Mouse (Mus musculus): ENCODE measurements around the gene Psme1. TPM values are rescaled to one million over a fixed set of nuclear protein-coding genes. Genes with fewer than 3 reads are reported as not detected.

Gene Psme1
- total and polyA plus RNA-seq, 3 experiments: 101 to 264 (median 231) TPM

DNA sequence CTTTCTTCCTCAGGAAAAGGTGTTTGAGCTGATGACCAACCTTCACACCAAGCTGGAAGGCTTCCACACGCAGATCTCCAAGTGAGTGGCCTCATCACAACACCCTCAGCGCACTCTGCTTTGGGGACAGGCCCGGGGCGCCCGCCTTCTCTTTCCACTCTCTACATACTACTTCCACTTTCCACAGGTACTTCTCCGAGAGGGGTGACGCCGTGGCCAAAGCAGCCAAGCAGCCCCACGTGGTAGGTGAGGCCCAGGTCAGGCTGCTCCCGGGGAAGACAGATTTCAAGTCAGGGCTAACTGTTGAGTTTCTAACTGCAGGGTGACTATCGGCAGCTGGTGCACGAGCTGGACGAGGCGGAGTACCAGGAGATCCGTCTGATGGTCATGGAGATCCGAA is 2.8 kb downstream of the Psme1 start:
- Histone ChIP-seq H3K79me2 (replicated peaks; ENCODE audit: control insufficient read depth, insufficient read depth, low read length) (0 out of 2 replicates have a peak, but pooled peaks cover 4% of the 10 kb centered on the region), H3K9ac (ENCODE audit: low read depth, low read length) (no peak overlapping the region), H3K36me3 (ENCODE audit: control insufficient read depth, insufficient read depth, low read length) (no peaks in the 10 kb centered on the region; the same call in 1 of the 2 replicates), H3K27me3 (ENCODE audit: control insufficient read depth, insufficient read depth, low read length) (no peaks in the 10 kb centered on the region), H3K4me3 (no peak overlapping the region), H3K4me1 (ENCODE audit: control insufficient read depth, insufficient read depth, low read length) (peaks cover 6% of the 10 kb centered on the region), H3K27ac (no peak overlapping the region)
- WGBS: 93% methylated on average over 16 of the region's 16 CpGs
- intact Hi-C loops (cut with DNase I): no loop called here
- DNase-seq: no peak
- TF ChIP-seq CTCF (IDR thresholded peaks at IDR 0.05): no peak
- TF ChIP-seq EP300 (IDR thresholded peaks at IDR 0.05; ENCODE audit: insufficient read depth, low read depth, low read length): no peak
- no peak for TF ChIP-seq POLR2A (IDR thresholded peaks at IDR 0.05; ENCODE audit: insufficient read depth, low read depth, low read length)

DNA sequence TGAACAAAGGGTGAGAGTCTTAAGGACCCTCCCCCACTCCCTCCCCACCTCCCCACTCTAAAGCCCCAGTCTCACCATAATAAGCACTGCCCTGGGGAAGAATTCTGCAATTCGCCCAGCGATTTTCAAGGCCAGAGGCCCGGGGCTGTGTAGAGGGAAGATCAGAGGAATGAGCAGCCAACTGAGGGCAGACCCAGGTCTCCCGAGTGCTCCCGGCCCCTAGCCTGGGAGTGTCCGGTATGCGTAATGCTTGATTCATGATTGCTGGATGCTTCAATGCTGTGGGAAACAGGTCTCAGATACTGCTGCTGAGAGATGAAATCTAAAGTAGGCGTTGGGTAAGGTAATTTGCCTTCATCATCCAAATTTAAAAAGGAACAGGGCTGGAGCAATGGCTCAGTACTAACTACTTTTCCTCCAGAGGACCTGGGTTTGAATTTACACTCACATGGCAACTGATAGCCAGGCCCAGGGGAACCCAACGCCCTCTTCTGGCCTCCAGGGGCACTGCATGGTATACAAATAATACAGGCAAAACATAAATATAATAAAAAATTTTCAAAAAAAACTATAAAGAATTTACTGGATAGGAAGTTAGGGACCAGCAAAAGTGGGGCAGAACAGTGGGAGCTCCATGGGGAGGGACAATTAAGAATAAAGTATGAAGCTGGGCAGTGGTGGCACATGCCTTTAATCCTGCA is 4.2 kb downstream of the Psme1 start:
- Histone ChIP-seq H3K27me3 (ENCODE audit: control insufficient read depth, insufficient read depth, low read length) (no peaks in the 10 kb centered on the region), H3K4me1 (ENCODE audit: control insufficient read depth, insufficient read depth, low read length) (peaks cover 6% of the 10 kb centered on the region), H3K79me2 (replicated peaks; ENCODE audit: control insufficient read depth, insufficient read depth, low read length) (0 out of 2 replicates have a peak, but pooled peaks cover 4% of the 10 kb centered on the region), H3K27ac (no peak overlapping the region), H3K36me3 (ENCODE audit: control insufficient read depth, insufficient read depth, low read length) (no peaks in the 10 kb centered on the region; the same call in 1 of the 2 replicates), H3K9ac (ENCODE audit: low read depth, low read length) (no peak overlapping the region), H3K4me3 (no peak overlapping the region)
- TF ChIP-seq POLR2A (IDR thresholded peaks at IDR 0.05; ENCODE audit: insufficient read depth, low read depth, low read length) (no peak), CTCF (IDR thresholded peaks at IDR 0.05) (peak; percentile 72), EP300 (IDR thresholded peaks at IDR 0.05; ENCODE audit: insufficient read depth, low read depth, low read length) (no peak)
- intact Hi-C loops (cut with DNase I): no loop called here
- WGBS: 74% methylated on average over 9 of the region's 9 CpGs
- no peak for DNase-seq

GRCm38 (mm10) chr14:55584303-55584701 is 6.4 kb downstream of the Psme1 start:
- no peak for TF ChIP-seq POLR2A (IDR thresholded peaks at IDR 0.05; ENCODE audit: insufficient read depth, low read depth, low read length)
- TF ChIP-seq EP300 (IDR thresholded peaks at IDR 0.05; ENCODE audit: insufficient read depth, low read depth, low read length): no peak
- no peak for TF ChIP-seq CTCF (IDR thresholded peaks at IDR 0.05)

GRCm38 (mm10) chr14:55584702-55585565 is 7.0 kb downstream of the Psme1 start, which contains the start of gene Emc9:
Gene Emc9 (minus strand): TSS chr14:55585302.
- Histone ChIP-seq H3K4me1 (ENCODE audit: control insufficient read depth, insufficient read depth, low read length) (peaks cover 3% of the 10 kb centered on the region), H3K27me3 (ENCODE audit: control insufficient read depth, insufficient read depth, low read length) (no peaks in the 10 kb centered on the region), H3K27ac (peak within 1 kb of the TSS; percentile 78), H3K36me3 (ENCODE audit: control insufficient read depth, insufficient read depth, low read length) (peaks cover 1% of the 10 kb centered on the region; the same call in 1 of the 2 replicates), H3K79me2 (replicated peaks; ENCODE audit: control insufficient read depth, insufficient read depth, low read length) (no peaks in the 10 kb centered on the region), H3K4me3 (peak within 1 kb of the TSS; percentile 76), H3K9ac (ENCODE audit: low read depth, low read length) (peak within 1 kb of the TSS; percentile 91)
- peak; percentile 77 for TF ChIP-seq POLR2A (IDR thresholded peaks at IDR 0.05; ENCODE audit: insufficient read depth, low read depth, low read length)
- TF ChIP-seq CTCF (IDR thresholded peaks at IDR 0.05): peak; percentile 7; the same call in 1 of the 2 replicates
- no peak for TF ChIP-seq EP300 (IDR thresholded peaks at IDR 0.05; ENCODE audit: insufficient read depth, low read depth, low read length)
- 6% methylated on average over 43 of the region's 43 CpGs for WGBS
- intact Hi-C loops (cut with DNase I): no loop called here
- DNase-seq: peak; percentile 85 to 89

More at GRCm38 (mm10) chr14:55584303-55584701, 6.4 kb downstream of the Psme1 start:
- Histone ChIP-seq H3K36me3 (ENCODE audit: control insufficient read depth, insufficient read depth, low read length) (no peaks in the 10 kb centered on the region; the same call in 1 of the 2 replicates), H3K4me3 (peak overlapping the region; percentile 76), H3K27me3 (ENCODE audit: control insufficient read depth, insufficient read depth, low read length) (no peaks in the 10 kb centered on the region), H3K79me2 (replicated peaks; ENCODE audit: control insufficient read depth, insufficient read depth, low read length) (no peaks in the 10 kb centered on the region), H3K27ac (peak overlapping the region; percentile 78), H3K9ac (ENCODE audit: low read depth, low read length) (peak overlapping the region; percentile 91), H3K4me1 (ENCODE audit: control insufficient read depth, insufficient read depth, low read length) (peaks cover 3% of the 10 kb centered on the region)
- WGBS: 56% methylated on average over 5 of the region's 5 CpGs
- DNase-seq: no peak
- intact Hi-C loops (cut with DNase I): no loop called here

GRCm38 (mm10) chr14:55585566-55585960 is 7.6 kb downstream of the Psme1 start:
- intact Hi-C loops (cut with DNase I): no loop called here
- no peak for TF ChIP-seq EP300 (IDR thresholded peaks at IDR 0.05; ENCODE audit: insufficient read depth, low read depth, low read length)
- no peak for TF ChIP-seq POLR2A (IDR thresholded peaks at IDR 0.05; ENCODE audit: insufficient read depth, low read depth, low read length)
- no peak for TF ChIP-seq CTCF (IDR thresholded peaks at IDR 0.05)
- H3K4me3 ChIP-seq: peak overlapping the region; percentile 76
- peaks cover 3% of the 10 kb centered on the region for H3K4me1 ChIP-seq (ENCODE audit: control insufficient read depth, insufficient read depth, low read length)
- 48% methylated on average over 6 of the region's 6 CpGs for WGBS
- peak in 1 of 2 experiments; percentile 34 for DNase-seq
- H3K27ac ChIP-seq: peak overlapping the region; percentile 78
- peaks cover 4% of the 10 kb centered on the region; the same call in 1 of the 2 replicates for H3K36me3 ChIP-seq (ENCODE audit: control insufficient read depth, insufficient read depth, low read length)
- no peaks in the 10 kb centered on the region for H3K79me2 ChIP-seq (replicated peaks; ENCODE audit: control insufficient read depth, insufficient read depth, low read length)
- H3K9ac ChIP-seq (ENCODE audit: low read depth, low read length): peak overlapping the region; percentile 22; the same call in 1 of the 2 replicates
- H3K27me3 ChIP-seq (ENCODE audit: control insufficient read depth, insufficient read depth, low read length): no peaks in the 10 kb centered on the region
